Mouse (Mus musculus) B cell, adult 2 months (primary cell): ENCODE measurements around the gene Cabp4.

ENCODE experiments used
- DNase-seq, 2 experiments: peaks; one replicate each; pipeline ENCODE4 v3.0.0; 2022

Gene Cabp4

DNA sequence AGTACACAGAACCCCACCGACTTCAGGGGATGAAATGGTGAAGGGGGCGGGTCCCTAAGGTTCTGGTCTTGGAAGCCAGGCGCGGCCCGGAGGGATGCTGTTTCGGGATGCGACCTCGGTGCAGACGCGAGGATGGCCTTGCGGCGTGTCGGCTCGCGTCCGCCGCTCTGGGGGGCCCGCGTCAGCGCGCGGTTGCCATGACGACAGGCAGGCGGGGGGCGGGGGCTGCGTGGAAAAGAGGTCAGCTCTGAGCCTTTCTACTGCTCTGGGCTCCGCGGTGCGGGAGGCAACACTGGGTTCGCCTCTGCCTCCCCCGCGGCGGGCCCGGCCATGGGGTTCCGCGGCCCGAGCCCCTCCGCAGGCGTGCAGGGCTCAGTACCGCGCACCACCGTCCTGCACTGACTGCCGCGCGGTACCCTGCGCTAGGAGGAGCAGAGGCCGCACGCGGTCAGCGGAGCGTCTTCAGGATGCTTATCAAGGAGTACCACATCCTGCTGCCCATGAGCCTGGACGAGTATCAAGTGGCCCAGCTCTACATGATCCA is 43.0 kb downstream of the Cabp4 start:
- DNase-seq = peak; percentile 46 to 51

DNA sequence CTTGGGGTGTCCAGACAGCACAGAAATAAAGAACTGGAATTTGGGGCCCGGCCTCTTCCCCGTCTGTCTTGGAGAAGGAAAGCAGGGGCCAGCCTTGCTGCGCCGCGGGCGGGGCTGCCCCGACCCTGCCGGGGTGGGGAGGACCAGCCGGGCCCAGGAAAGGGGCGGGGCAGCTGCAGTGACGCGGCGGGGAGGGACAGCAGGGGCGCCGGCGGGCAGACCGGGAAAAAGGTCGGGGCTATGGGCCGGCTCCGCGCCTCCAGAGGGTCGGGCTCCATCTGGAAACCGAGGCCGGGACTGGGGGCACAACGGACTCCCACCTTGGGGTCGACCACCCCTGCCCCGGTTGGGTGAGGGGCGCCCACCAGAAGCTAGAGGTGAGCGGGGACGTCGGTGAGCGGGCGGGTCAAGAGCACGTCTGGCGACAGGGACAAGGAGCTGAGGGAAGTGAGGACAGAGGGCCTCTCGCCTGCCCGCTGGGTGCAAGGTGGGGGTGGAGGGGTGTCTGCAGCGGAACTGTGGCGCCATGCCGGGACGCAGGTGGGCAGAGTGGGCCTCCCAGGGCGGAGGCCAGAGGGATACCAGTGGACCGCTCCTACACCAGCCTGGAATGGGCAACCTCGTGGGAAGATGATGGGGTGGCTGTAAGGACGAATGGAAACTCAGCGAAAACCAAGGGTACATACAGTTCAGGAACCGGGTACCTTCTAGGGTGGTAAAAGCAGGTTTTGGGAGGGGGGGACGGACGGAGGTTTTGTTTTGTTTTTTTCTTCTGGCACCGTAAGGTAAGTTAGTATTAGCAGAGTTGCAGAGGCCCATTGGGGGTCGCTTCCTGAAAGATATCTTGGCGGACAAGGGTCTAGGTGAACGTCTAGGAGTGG is 43.8 kb downstream of the Cabp4 start, which contains the start of gene Pitpnm1:
Gene Pitpnm1, plus strand, starts transcription at position 162 of the 881 bp plus-strand sequence.
- DNase-seq = peak; percentile 70

DNA sequence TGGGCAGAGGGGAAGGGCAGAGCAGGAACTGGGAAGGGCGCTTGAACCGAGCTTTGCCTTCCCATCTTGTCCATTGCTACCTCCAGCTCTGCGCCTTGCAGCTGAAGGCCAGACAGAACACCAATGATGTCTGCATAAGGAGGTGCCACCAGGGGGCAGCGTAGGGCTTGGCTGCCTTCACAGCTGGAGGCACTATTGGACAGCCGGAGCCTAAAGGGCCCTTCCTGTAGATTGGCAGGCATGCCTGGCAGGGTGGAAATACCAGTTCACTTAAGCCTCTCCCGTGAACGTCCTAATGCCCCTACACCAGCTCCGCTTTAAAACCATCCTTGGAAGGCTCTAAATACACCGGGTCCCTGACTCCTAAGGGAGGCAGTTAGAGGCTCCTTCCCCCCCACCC is 44.8 kb downstream of the Cabp4 start:
- DNase-seq = peak; percentile 95 to 97

DNA sequence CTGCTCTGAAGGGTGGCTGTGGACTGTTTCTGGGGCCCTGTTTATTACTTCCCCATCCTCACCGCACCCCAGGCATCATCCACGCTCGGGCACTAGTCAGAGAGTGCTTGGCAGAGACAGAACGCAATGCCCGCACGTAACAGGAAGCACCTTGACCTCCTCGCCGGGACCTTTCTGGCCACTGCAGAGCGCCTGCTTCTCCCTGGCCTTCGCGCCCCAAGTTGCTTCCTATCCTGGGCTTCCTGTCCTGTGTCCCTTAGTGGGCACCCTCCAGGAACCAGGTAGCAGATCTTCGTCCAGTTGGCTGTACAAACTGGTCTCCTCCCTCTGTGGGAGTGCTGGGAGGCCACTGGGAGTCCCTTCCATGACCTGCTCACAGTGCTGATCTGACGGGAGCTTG is 45.4 kb downstream of the Cabp4 start:
- peak in 1 of 2 experiments; percentile 9 for DNase-seq

DNA sequence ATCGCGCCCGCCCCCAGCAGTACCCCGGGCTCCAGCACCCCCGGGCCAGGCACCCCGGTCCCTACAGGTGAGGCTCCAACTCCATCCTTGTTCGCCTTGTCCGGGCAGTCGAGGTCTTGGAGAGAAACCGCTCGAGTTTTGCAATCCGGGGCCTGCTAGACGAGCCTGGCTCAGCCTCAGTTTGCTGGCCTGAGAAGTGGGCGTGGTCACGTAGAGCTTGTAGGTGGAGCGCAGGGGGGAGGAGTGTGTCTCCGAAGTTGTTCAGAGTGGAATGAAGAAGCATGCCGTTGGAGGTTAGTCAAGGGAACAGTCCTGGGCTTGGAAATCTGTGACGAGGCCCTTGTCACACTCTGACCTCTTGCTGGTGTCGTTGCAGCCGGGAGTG is 46.4 kb downstream of the Cabp4 start:
- DNase-seq = no peak

DNA sequence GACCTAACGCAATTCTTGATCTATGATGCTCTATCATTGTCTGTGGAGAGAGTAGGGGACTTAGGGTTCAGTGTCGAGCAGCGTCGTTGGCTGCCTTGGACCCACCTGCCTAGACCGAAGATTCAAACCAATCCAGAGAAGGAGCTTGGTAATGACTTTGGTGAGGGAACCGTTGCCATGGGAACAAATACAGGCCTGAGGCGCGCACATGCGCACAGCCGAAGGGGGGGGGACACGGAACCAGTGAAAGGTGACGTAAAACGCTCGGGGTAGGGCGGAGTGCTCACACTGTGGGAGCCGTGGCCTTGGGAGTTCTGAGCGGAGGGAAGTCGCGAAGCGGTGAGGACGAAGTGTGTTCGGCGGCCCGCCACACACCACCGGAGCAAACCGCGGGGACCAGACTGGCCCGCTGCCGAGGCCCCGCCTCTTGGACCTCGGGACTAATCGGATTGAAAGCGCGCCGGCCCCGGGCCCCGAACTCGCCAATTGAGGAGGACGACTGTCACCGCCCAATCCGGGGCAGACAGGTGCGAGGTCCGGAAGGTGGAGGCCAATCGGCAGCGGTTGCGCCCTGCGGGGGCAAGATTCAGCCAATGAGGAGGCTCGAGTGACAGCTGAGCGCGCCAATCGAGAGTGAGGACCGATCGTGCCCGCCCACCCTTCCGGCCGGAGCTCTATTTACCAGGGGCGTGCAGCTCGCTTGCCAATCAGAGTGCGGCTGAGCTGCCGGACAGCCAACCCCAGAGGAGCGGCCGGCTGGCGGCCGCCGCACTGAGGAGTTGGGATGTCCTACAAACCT is 47.0 kb downstream of the Cabp4 start, which contains the start of gene Cdk2ap2:
Gene Cdk2ap2, plus strand, starts transcription at position 541 of the 799 bp plus-strand sequence.
- peak; percentile 98 for DNase-seq

DNA sequence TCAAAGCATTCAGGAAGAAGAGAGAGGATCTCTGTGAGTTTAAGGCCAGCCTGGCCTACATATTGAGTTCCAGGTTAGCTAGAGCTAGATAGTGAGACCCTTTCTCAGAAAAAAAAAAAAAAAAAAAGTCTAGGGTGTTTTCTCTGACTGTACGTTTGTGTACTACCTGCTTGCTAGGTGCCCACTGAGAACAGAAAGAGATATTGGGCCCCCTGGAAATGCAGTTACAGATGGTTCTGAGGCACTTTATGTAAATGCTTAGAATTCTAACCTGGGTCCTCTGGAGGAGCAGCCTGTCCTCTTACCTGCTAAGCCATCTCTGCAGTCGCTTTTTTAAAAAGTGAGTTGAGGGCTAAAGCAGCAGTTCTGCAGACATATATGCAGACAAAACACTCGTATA is 48.0 kb downstream of the Cabp4 start:
- no peak for DNase-seq

DNA sequence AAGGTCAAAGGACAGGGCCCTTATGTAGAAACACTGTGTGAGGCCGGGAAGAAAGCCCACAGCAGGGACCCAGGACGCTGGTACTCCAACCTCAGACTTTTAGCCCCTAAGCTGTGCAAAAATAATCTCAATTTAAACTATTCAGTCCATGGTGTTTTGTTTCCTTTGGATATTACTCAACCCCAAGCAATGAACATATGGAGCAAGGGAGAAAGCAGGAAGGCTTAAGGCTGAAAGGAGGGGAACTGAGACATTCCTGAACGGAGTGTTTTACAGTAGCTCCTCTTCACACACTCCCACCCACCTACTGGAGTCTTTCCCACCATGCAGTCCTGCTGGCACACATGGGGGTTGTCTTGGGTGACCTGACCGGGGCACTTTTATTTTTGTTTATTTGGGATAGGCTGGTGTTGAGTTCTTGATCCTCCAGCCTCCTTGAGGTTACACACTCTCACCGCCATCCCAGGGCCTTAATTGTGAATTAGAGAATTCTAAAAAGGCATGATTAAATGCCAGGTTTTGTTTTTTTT is 49.0 kb downstream of the Cabp4 start:
- DNase-seq = no peak

DNA sequence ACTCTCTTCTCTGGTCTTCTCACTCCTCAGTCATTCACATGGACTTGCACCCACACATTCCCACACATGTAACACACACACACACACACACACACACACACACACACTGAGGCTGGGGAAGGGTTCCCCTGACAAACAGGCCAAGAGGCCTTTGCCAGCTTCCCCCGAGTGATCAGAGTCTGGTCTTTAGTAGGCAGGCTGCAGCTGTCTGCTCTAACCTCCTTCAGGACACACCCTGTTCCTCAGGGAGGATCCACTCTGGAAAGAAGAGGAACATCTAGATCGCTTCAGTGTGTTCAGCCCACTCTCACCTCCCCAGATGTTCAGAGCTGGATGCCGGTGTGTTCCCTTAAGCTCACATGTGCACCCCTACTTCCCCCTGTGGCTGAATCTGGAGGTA is 49.5 kb downstream of the Cabp4 start:
- no peak for DNase-seq

DNA sequence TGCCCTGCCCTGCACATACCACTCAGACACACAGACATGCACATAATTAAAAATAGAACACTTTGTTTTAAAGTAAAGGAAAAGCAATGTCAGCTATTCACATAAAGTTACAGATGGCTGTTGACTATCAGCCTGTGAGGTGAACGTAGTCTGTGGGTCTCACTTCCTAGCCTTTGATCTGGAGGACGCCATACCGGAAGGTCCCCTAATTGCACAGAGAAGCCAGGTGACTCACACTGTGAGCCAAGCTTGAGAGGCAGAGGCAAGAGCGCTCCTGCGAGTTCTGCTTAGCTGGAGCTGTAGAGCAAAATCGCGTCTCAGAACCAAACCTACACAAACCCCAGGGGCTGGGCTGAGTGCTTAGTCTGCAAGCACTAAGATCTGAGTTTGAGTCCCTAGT is 50.1 kb downstream of the Cabp4 start:
- no peak for DNase-seq

DNA sequence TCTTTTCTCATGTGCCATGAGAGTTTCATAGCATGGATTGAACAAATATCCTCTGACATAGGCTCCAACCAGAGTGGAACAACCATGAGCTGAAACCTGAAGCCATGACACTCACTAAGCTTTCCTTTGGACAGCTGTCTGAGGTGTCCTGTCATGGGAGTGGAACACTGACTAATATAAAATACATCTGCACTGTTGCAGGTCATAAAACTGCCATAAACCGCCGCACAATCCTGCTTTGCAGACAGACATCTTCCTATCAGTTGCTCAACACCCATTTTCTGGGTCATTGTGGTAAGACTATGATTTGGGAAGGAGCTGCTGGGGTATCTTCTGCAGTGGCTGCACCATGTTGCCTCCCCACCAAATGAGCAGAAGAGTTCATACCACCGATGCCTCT is 51.1 kb downstream of the Cabp4 start:
- no peak for DNase-seq

DNA sequence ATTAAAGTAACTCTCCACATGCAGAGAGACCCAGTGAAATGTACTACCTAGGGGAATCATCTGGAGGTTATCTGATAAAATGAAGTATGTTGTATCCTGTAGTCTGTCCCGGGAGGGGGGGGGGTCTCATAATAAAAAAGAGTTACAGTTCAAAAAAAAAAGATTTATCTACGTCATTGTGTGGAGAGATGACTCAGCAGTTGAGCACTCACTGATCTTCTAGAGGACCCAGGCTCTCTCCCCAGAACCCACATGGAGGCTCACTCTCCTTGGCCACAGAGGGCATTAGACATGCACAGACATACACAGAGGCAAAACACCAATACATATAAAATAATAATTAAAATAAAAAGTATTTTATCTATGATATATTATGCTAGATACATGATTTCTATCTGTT is 52.5 kb downstream of the Cabp4 start:
- no peak for DNase-seq

DNA sequence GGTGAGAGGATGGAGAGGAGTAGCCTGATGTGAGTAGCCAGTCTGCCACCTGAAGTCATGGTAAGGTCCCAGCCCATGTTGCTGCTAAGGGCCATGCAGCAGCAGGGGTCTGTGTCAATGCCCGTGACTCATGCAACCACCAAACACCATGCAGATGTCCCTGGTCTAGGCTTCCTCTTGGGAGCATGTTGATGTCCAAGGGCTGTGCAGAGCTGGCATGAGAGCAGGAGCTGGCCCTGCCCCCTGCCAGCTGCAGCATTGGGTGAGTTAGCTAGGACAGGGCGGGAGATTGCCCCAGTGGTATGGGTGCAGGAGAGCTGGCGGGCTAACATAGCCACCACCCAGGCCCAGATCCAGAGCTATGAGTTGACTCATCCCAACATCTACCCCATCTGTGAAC is 53.4 kb downstream of the Cabp4 start:
- no peak for DNase-seq

DNA sequence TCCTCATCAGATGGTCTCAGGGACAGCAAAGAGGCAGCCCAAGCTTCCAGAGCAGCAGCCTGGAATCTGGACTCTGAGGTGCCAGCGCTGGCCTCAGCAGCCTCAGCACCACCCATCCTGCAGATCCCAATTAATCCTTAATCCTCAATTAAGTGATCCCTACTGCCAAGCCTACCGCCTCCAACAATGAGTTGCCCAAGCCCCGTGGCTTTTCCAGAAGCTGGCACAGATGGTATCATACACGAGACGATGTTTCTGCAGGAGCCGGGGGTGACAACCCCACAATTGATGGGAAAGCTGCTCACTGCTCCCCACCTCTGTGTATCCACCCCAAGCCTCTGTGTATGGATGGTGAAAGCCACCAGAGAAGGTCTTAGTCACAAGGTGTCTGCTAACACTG is 54.7 kb downstream of the Cabp4 start:
- no peak for DNase-seq

DNA sequence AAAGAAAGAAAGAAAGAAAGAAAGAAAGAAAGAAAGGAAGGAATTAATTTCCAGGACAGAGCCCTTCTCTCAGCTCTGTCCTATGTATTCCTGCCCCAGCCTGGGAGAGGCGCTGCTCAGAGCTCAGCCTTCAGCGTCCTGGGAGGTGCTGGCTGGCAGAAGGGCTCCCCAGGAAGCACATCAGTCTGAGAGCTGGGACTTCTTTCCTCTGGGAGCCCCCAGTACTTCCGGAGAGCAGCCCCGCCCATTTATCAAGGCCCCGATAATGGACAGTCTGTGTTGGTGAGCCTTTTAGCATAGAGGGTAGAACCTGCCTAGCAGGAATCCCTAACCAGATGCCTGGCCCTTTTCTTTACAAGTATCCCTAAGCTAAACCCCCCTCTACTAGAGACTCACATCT is 55.7 kb downstream of the Cabp4 start:
- DNase-seq = no peak

DNA sequence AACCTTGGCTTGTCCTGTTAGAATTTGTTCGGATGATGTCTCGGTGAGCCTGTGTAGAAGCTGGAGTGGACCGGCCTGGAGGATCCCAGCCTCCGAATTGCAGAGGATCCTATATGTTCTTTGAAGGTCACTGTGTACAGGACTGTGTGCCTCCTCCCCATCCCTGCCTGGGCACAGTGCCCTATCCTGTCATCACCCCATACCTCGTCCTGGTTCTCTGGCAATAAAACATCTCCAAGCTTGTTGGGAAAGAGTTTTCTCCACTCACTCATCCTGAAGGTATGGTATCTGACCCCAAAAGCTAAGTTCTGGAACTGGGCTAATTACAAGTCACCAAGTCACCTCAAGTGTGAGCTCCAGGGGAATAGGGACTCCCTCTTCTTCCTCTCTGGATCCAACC is 56.7 kb downstream of the Cabp4 start:
- DNase-seq = no peak

DNA sequence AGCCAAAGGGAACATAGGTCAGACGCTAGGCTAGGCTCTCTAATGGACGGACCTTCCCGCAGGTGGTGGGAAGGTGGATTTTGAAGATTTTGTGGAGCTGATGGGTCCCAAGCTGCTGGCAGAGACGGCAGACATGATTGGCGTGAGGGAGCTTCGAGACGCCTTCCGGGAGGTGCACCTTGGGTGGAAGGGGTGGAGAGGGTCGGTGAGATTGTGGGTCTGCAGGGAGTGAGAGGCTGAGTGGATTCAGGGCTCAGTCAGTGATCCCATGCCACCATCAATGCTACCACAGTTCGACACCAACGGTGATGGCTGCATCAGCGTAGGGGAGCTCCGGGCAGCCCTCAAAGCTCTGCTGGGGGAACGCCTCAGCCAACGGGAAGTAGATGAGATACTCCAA is 57.7 kb downstream of the Cabp4 start:
- DNase-seq = no peak
